Mouse (Mus musculus) bone marrow, adult 2 months (tissue): ENCODE results near the gene Npas3. TPM values are rescaled to one million over a fixed set of nuclear protein-coding genes. Genes with fewer than 3 reads are reported as not detected.

ENCODE experiments used
- H3K27ac ChIP-seq: fragments of 200-500 bp; 2 replicates; pipeline ENCODE4 v1.5.1; 2012; ENCODE audit warnings: low read depth, mild to moderate bottlenecking, control low read depth, inconsistent platforms, low read length; ENCODE audit not compliant: control insufficient read depth, poor library complexity, insufficient read depth
- H3K4me1 ChIP-seq: fragments of 200-500 bp; 2 replicates; pipeline ENCODE4 v1.6.1; 2011; ENCODE audit warnings: low read length; ENCODE audit not compliant: control insufficient read depth, insufficient read depth
- H3K4me3 ChIP-seq: fragments of 200-500 bp; replicated peaks from 2 replicates; pipeline ENCODE3; 2011; ENCODE audit warnings: mild to moderate bottlenecking, low read depth, low read length, control low read depth; ENCODE audit not compliant: control insufficient read depth
- CTCF ChIP-seq: fragments of 200-500 bp; IDR thresholded peaks from 2 replicates; pipeline ENCODE4 v1.5.1; 2011; ENCODE audit warnings: low read length, control low read depth; ENCODE audit not compliant: control insufficient read depth, insufficient read depth
- POLR2A ChIP-seq: fragments of 200-500 bp; IDR thresholded peaks from 2 replicates; pipeline ENCODE4 v1.6.1; 2011; ENCODE audit warnings: low read depth, mild to moderate bottlenecking, control low read depth, low read length, borderline replicate concordance; ENCODE audit not compliant: control insufficient read depth
- WGBS: fragments of 180-500 bp; shearing (Covaris S2); methylation state at CpG from one replicate; pipeline ENCODE4 v1.1.7; 2018; 5-methylcytosine and 5-hydroxymethylcytosine counted together
- polyA plus RNA-seq: library from polyadenylated mRNA; stranded (reverse); fragments of >200 nt; gene quantifications from 2 replicates; pipeline ENCODE4 v1.2.4, GENCODE M21; 2011; ENCODE audit warnings: low replicate concordance; ENCODE audit not compliant: missing spikeins, insufficient read depth, insufficient read length

Npas3 gene
- polyA plus RNA-seq, 1 experiment, result not detected

DNA sequence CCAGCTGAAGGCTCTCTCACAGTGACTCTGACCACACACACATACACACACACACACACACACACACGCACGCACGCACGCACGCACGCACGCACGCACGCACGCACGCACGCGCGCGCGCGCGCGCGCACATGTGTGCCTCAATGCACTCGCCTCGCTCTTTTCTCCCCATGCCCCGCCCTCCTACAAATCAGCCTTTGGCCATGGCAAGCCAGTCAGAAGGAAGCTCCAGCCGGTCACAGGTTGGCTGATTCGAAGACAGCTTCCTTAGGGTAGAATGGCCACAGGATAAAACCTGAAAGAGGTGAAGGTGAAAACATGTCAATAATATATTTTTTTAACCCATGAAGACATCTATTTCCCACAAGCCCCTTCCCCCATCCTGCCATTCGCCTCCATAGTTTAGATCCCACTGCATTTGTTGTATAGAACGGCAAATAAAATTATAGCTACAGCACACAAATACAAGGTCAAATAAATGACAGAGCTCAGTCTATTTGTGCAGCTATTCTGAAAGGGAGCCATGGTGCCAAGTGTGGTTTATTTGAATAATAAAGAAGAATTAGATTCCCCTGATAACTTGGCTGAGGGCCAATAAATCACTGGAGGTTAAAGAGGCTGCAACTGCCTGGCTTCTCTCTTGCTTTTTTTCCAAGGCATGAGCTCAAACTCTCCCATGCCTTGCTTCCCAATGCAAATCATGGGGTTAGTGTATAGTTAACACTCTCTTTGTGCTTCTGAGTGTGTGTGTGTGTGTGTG lies 587.7 kb downstream of the Npas3 start:
- Histone ChIP-seq H3K4me1 (no peaks in the 10 kb centered on the region; the same call in 1 of the 2 replicates), H3K27ac (no peak overlapping the region), H3K4me3 (no peak overlapping the region)
- 79% methylated on average over 27 of the region's 27 CpGs for WGBS
- TF ChIP-seq POLR2A (no peak), CTCF (no peak)

DNA sequence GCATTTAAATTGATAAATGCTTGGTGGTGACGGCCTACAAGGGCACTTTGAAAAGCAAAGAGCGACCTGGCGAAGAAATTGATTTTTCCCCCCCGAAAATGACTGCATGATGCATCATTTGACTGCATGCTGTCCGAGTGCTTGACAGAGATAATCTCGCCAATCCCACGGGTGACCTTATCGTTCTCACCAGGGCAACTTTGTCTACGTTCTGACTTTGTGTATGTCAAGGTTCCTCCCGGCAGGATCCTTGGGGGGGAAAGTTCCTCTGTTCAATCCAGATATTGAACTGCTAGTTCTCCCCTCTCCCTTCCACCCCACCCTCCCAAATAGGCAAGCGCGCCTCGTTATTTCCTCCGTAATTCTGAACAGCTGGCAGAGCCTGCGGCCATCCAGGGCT lies 588.9 kb downstream of the Npas3 start:
- H3K4me3 ChIP-seq, result no peak overlapping the region
- no peaks in the 10 kb centered on the region; the same call in 1 of the 2 replicates for H3K4me1 ChIP-seq
- WGBS, result 87% methylated on average over 15 of the region's 15 CpGs
- TF ChIP-seq POLR2A, result no peak
- no peak for TF ChIP-seq CTCF
- no peak overlapping the region for H3K27ac ChIP-seq

GRCm38 (mm10) chr12:53838541-53838940 lies 590.1 kb downstream of the Npas3 start:
- TF ChIP-seq POLR2A (no peak), CTCF (no peak)
- H3K27ac ChIP-seq, result no peak overlapping the region
- H3K4me3 ChIP-seq, result no peak overlapping the region
- no peaks in the 10 kb centered on the region; the same call in 1 of the 2 replicates for H3K4me1 ChIP-seq
- 75% methylated on average over 7 of the region's 7 CpGs for WGBS

GRCm38 (mm10) chr12:53841928-53842671 lies 593.6 kb downstream of the Npas3 start:
- 45% methylated on average over 16 of the region's 16 CpGs for WGBS
- Histone ChIP-seq H3K4me1 (no peaks in the 10 kb centered on the region; the same call in 1 of the 2 replicates), H3K27ac (no peak overlapping the region), H3K4me3 (no peak overlapping the region)
- TF ChIP-seq POLR2A (no peak), CTCF (no peak)

DNA sequence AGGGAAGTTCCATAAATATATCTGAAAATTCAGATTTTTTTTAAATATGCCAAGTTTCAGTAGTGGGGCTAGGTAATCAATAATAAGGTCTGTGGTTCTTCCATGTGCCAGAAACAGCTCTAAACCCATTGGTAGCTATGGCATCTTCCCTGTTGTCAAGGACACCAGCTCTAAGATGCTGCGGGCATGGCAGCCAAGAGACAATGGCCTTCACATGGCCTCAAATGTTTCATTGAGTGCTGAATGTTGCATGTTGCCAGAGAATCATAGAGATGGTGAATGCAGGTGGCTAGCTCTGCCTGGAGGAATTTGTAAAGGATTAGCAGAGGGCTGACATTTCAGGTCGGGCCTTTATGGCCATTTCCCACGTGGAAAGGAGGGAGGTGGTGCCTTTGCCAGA lies 595.1 kb downstream of the Npas3 start:
- WGBS, result 66% methylated on average over 3 of the region's 3 CpGs
- Histone ChIP-seq H3K27ac (no peak overlapping the region), H3K4me1 (no peaks in the 10 kb centered on the region; the same call in 1 of the 2 replicates), H3K4me3 (no peak overlapping the region)
- TF ChIP-seq POLR2A (no peak), CTCF (no peak)

DNA sequence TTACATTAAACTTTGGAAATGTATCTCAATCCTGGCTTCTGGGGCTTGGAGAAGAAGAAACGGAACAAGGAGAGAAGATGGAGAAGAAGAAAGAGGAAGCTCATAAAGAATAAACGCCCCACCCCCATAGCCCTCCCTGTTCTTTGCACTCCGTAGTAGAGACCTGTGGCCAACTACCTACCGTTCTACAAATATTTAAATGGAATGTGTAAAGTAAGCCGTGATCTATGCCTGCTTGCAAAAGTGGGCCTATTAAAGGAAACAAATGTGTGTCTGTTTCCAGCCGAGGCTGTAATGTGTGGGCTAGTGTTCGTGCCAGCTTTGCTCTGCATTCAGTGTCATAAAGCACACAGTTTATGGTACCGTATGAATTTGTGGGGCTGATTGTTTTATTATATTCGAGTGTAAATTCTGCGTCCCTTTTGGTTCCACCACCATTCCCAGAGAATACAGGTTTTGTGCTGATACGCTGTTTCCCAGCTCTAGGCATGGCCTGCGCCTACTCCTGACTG lies 597.7 kb downstream of the Npas3 start:
- 56% methylated on average over 12 of the region's 12 CpGs for WGBS

DNA sequence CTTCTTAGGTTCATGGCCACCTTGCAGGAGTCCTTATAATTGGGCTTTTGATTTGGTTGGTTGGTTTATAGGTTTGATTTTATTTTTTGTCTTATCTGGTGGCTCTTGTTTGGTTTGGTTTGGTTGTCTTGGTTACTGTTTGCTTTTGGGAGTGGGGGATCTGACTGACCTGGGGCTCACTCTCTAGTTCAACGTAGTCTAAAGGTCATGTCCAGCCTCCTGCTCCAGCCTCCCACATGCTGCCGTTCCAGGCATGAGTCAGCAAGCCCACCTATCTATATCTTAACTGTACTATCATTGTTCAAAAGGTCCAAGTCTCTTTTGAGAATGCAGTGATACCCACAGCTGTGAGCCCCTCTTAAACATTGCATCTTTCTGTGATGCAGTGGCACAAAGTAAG lies 600.8 kb downstream of the Npas3 start:
- Histone ChIP-seq H3K27ac (no peak overlapping the region), H3K4me3 (no peak overlapping the region), H3K4me1 (no peaks in the 10 kb centered on the region)
- 71% methylated on average over 2 of the region's 2 CpGs for WGBS
- TF ChIP-seq POLR2A (no peak), CTCF (no peak)

More for the DNA sequence above, 597.7 kb downstream of the Npas3 start:
- no peak overlapping the region for H3K4me3 ChIP-seq
- no peaks in the 10 kb centered on the region; the same call in 1 of the 2 replicates for H3K4me1 ChIP-seq
- no peak overlapping the region for H3K27ac ChIP-seq
- TF ChIP-seq CTCF (no peak), POLR2A (no peak)

DNA sequence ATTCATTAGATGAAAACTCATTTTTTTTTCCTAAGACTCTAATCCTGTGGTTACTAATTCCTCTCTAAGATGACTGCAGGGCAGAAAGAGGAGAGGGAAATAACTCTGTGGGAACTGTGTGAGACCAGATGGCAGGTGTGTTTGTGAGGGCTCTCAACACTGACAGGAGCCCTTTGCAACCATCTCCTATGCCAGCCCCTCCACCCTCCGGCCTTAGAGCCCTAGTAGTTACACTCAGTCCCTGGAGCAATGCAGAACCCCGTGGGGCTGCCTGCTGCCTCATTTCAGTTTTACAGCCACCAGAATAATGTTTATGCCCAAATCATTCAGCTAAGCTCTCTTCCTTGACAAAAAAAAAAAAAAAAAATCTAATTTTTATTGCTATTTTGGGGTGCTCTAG lies 604.0 kb downstream of the Npas3 start:
- no peak for TF ChIP-seq CTCF
- no peak for TF ChIP-seq POLR2A
- H3K4me1 ChIP-seq, result no peaks in the 10 kb centered on the region
- H3K4me3 ChIP-seq, result no peak overlapping the region
- 62% methylated on average over 2 of the region's 2 CpGs for WGBS
- H3K27ac ChIP-seq, result no peak overlapping the region
